In genomic region chr3:154570786-154571185, GRCm38 (mm10) we compare ENCODE assay signal across 8 mouse cellular contexts. TPM values are rescaled to one million over a fixed set of nuclear protein-coding genes. Genes with fewer than 3 reads are reported as not detected.
DNase-seq lines count a peak whose midpoint lies in the region; ATAC-seq and TF ChIP-seq lines count a peak whose summit lies in the region.

No protein-coding gene starts in this region.

- H3K27ac ChIP-seq in heart, embryonic 10.5 days: no peak overlapping the region
- H3K27ac ChIP-seq in limb, embryonic 14.5 days (replicated peaks; ENCODE audit: low read depth, low read length): no peak overlapping the region

- no peaks in the 10 kb centered on the region for H3K9me3 ChIP-seq in heart, embryonic 10.5 days
- H3K9me3 ChIP-seq in limb, embryonic 14.5 days (ENCODE audit: control insufficient read depth, low read length): no peaks in the 10 kb centered on the region

- ATAC-seq in limb, embryonic 14.5 days (ENCODE audit: low FRiP score, low read depth): no peak

- peaks cover 4% of the 10 kb centered on the region; the same call in 1 of the 2 replicates for H3K4me1 ChIP-seq in heart, embryonic 10.5 days
- no peaks in the 10 kb centered on the region for H3K4me1 ChIP-seq in limb, embryonic 14.5 days (ENCODE audit: control insufficient read depth, insufficient read depth, low read length)

- peak overlapping the region; percentile 28 for H3K4me2 ChIP-seq in limb, embryonic 14.5 days (replicated peaks; ENCODE audit: low read depth, low read length, severe bottlenecking)

- 5% methylated on average over 12 of the region's 12 CpGs for WGBS in heart, embryonic 10.5 days
- WGBS in limb, embryonic 14.5 days: 6% methylated on average over 12 of the region's 12 CpGs

- peak; percentile 6 for DNase-seq in adrenal gland, postnatal 10 days
- DNase-seq in adrenal gland, adult 18-20 months (ENCODE audit: low spot score in 2 of 2): no peak
- peak; percentile 39 for DNase-seq in Muller cell, postnatal 12 days (ENCODE audit: inconsistent ontology term)
- no peak for DNase-seq in heart, embryonic 10.5 days (ENCODE audit: low spot score)
- DNase-seq in limb, embryonic 14.5 days (ENCODE audit: low spot score): peak; percentile 39
- no peak for DNase-seq in yolk sac, embryonic 10.5 days (ENCODE audit: low spot score)
- DNase-seq in adrenal gland, adult 2 months: no peak
- no peak for DNase-seq in cerebellum, postnatal 4 days (ENCODE audit: low spot score in 2 of 2)

- no peaks in the 10 kb centered on the region for H3K36me3 ChIP-seq in heart, embryonic 10.5 days
- no peaks in the 10 kb centered on the region for H3K36me3 ChIP-seq in limb, embryonic 14.5 days (ENCODE audit: control insufficient read depth, insufficient read depth, low read length)

- no peak overlapping the region for H3K9ac ChIP-seq in limb, embryonic 14.5 days (ENCODE audit: low read depth, low read length, severe bottlenecking)

- H3K4me3 ChIP-seq in heart, embryonic 10.5 days: peak overlapping the region; percentile 46
- no peak overlapping the region for H3K4me3 ChIP-seq in limb, embryonic 14.5 days (replicated peaks; ENCODE audit: low read length)

- no peak for TF ChIP-seq POLR2A in limb, embryonic 14.5 days (IDR thresholded peaks at IDR 0.05; ENCODE audit: borderline replicate concordance, extremely low read depth, insufficient read depth, insufficient read length)

- peaks cover 22% of the 10 kb centered on the region for H3K27me3 ChIP-seq in heart, embryonic 10.5 days (ENCODE audit: insufficient read depth, poor library complexity, severe bottlenecking)
- no peaks in the 10 kb centered on the region; the same call in 1 of the 2 replicates for H3K27me3 ChIP-seq in limb, embryonic 14.5 days (ENCODE audit: control insufficient read depth, insufficient read depth, low read length)

RNA-seq across cellular contexts. Expression of gene Cryz, which starts 25.7 kb away (rescaled TPM):
- 10 to 100 TPM; 26.7 to 32.1 TPM for total RNA-seq in adrenal gland, postnatal 10 days (2021)
- total RNA-seq in adrenal gland, adult 18-20 months (2021): 10 to 100 TPM; 20.9 to 29.6 TPM
- 13.2 and 15.2 TPM in 2 replicates for polyA plus RNA-seq in heart, embryonic 10.5 days (2016; fragmentation: Nextera tagmentation; extraction: Ambion mirVana)
- polyA plus RNA-seq in limb, embryonic 14.5 days (2012; rRNA removed): 15.3 and 15.7 TPM in 2 replicates
- 18.6 and 21.5 TPM in 2 replicates for polyA plus RNA-seq in limb, embryonic 14.5 days (2014; fragmentation: Nextera tagmentation; extraction: Ambion mirVana)
- 10 to 100 TPM; 18.1 to 24.3 TPM for total RNA-seq in adrenal gland, adult 2 months (2021)
- 5.0 and 6.6 TPM in 2 replicates for polyA plus RNA-seq in adrenal gland, adult 2 months (2012; rRNA removed)

RNA-seq across cellular contexts. Expression of gene Tyw3, which starts 26.1 kb away (rescaled TPM):
- 1 to 10 TPM; 5.3 to 5.7 TPM for total RNA-seq in adrenal gland, postnatal 10 days (2021)
- total RNA-seq in adrenal gland, adult 18-20 months (2021): 1 to 10 TPM; 3.4 to 5.1 TPM
- 14.6 and 18.2 TPM in 2 replicates for polyA plus RNA-seq in heart, embryonic 10.5 days (2016; fragmentation: Nextera tagmentation; extraction: Ambion mirVana)
- 17.2 and 21.9 TPM in 2 replicates for polyA plus RNA-seq in limb, embryonic 14.5 days (2012; rRNA removed)
- 17.2 and 17.6 TPM in 2 replicates for polyA plus RNA-seq in limb, embryonic 14.5 days (2014; fragmentation: Nextera tagmentation; extraction: Ambion mirVana)
- 1 to 10 TPM; 4.0 to 6.6 TPM for total RNA-seq in adrenal gland, adult 2 months (2021)
- polyA plus RNA-seq in adrenal gland, adult 2 months (2012; rRNA removed): 6.8 and 12.2 TPM in 2 replicates

Comparison
In these comparisons a context has a peak if more than half of its experiments do, and no peak if none do; other contexts are left out.
1. DNase-seq: peak in adrenal gland, postnatal 10 days (single experiment), Muller cell, postnatal 12 days (single experiment) and limb, embryonic 14.5 days (single experiment); none in adrenal gland, adult 18-20 months (0 of 2), heart, embryonic 10.5 days (single experiment), yolk sac, embryonic 10.5 days (single experiment), adrenal gland, adult 2 months (single experiment) and cerebellum, postnatal 4 days (0 of 2).